Mouse (Mus musculus) cerebellum, adult 9-11 months (tissue): ENCODE results near the gene Olfr823.
"Not testable (repeated sequence)": the region's sequence is repeated elsewhere in the genome, so short reads cannot be mapped to it uniquely, and the experiment has no call there.

Experiments
- DNase-seq: peaks from one replicate; pipeline ENCODE4 v3.0.0; 2022

Olfr823 gene

DNA sequence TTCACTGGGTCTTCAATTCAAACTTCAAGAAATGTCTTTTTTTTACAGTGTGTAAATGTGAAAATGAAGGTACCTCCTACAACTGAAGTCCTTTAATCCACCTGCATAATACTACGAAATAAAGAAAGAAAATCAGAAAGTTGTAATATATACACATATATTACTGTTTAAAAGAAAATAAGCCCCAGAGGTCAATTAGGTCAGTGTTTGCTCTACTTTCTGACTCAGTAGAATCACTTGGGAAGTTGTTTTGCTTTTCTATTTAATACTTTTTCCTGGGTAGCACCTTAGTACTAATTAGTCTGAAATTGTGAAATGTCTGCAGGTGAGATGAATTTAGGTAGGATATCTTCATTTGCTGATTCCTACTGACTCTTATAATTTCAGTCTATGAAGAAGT, at the start of gene Olfr823:
TSS of gene Olfr823 (minus strand) at position 101 of the 400 bp plus-strand sequence.
- DNase-seq, result not testable (repeated sequence)

DNA sequence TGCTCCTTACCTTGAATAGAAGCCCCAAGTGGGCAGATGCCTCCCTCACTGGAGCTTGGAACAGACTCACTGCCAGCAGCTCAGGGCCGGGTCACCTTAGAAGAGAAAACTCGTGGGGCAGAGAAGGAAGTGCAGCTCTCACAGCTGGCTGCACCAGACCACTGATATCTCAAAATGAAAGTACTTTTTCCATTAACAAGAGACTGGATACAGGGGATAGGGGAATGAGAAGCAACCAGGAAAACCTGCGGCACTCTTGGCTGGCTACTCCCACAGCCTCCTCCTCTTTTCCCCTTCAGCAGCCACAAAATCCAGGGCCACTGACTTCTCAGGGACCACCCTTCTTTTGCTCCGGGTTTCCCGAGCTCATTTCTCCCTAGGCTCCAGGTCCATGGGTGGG, 28.9 kb upstream of the Olfr823 start:
- no peak for DNase-seq

DNA sequence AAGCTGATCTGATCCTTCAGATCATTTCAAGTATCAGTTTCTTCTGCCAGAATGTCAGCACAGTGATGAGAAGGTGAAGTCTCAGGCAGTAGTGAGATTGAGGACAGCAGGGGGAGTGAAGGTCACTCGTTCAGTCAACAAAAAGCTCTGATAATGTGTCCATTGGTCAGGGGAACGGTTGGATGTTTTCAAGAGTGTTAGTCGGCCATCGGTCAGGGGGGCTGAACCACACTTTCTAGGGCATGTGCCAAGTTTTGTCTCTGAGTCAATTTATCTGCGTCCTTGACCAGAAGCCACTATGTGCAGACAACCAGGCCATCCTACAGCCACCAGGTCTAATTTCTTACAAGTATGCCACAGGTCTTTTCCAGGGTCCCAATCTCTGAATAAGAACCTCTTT, 27.3 kb upstream of the Olfr823 start:
- DNase-seq, result not testable (repeated sequence)

DNA sequence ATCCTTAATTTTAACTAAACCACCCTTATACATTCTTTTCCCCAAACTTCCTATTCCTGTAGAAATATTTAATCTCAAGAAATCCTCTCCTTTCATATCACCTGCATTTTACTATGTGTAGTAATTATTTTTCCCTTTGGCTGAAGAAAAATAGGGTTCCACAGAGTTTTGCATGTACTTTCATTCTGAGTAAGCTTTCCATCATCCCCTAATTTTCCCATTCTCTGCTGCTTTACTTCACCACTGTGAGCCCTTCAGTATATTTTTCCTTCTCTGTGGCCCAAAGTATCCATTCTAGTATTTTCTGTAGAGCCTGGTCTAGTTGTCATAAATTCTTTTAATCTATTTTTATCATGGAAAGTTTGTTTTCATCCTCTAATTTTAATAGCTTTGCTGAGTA, 19.6 kb upstream of the Olfr823 start:
- DNase-seq, result no peak

DNA sequence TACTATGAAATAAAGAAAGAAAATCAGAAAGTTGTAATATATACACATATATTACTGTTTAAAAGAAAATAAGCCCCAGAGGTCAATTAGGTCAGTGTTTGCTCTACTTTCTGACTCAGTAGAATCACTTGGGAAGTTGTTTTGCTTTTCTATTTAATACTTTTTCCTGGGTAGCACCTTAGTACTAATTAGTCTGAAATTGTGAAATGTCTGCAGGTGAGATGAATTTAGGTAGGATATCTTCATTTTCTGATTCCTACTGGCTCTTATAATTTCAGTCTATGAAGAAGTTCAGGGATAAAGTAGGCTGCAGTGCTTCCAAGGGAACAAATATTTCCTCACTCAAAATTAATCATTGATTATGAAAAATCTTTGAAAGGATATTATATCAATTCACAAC, 14.7 kb upstream of the Olfr823 start, which contains the start of gene Olfr824:
TSS of gene Olfr824 (minus strand) at position 101 of the 400 bp plus-strand sequence.
- not testable (repeated sequence) for DNase-seq

GRCm38 (mm10) chr10:130116045-130116444, 862 bp upstream of the Olfr823 start:
- not testable (repeated sequence) for DNase-seq

- DNase-seq, result no peak
Observed at GRCm38 (mm10) chr10:130096104-130096503, 19.1 kb downstream of the Olfr823 start.

- peak; percentile 3 for DNase-seq
Observed at GRCm38 (mm10) chr10:130092838-130093440, 22.2 kb downstream of the Olfr823 start.

DNA sequence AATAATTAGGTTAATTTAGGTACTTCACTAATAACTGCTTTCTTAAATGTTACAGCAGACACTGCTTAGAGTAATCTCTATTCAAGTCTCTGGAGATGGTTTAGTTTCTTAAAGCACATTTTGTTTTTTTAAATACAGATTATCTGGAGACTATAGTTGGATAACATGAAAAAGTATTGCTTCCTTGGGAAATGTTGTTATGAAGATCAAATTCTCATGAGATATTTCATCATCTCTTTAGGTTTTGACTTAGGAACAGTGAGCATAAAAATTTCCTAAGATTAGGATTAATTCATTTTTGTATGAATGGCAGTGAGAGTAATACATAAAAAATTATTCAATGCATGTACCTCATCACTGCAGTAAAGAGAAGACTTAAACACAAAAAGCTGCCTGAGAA, 44.3 kb downstream of the Olfr823 start, which contains the start of gene Olfr822:
TSS of gene Olfr822 (plus strand) at position 301 of the 400 bp plus-strand sequence.
- no peak for DNase-seq
